Mouse (Mus musculus) kidney, postnatal 0 days (tissue): ENCODE data around the gene Il17rc. TPM values are rescaled to one million over a fixed set of nuclear protein-coding genes. Genes with fewer than 3 reads are reported as not detected.

Experiments used
- ATAC-seq: fragments of 200-750 bp; cut with Nextera tagmentation; replicated peaks from 2 replicates; pipeline ENCODE4 v1.8.0; 2017; ENCODE audit warnings: low read depth, moderate number of reproducible peaks, moderate TSS enrichment, moderate library complexity; ENCODE audit not compliant: low FRiP score
- DNase-seq: peaks from one replicate; pipeline ENCODE4 v3.0.0-alpha.2; 2016; ENCODE audit warnings: low spot score
- H3K27ac ChIP-seq: fragments of 300-500 bp; sonication (generic); 2 replicates; pipeline ENCODE4 v1.5.1; 2014; ENCODE audit warnings: mild to moderate bottlenecking
- H3K27me3 ChIP-seq: fragments of 300-500 bp; sonication (generic); 2 replicates; pipeline ENCODE4 v1.6.1; 2014; ENCODE audit warnings: low read length, mixed read lengths; ENCODE audit not compliant: insufficient read depth
- H3K36me3 ChIP-seq: fragments of 300-500 bp; sonication (generic); 2 replicates; pipeline ENCODE4 v1.6.1; 2014; ENCODE audit warnings: low read length, mixed read lengths; ENCODE audit not compliant: insufficient read depth
- H3K4me1 ChIP-seq: fragments of 300-500 bp; sonication (generic); replicated peaks from 2 replicates; pipeline ENCODE4 v1.6.1; 2014; ENCODE audit warnings: antibody characterized with exemption, low read length, mixed read lengths; ENCODE audit not compliant: insufficient read depth
- H3K4me2 ChIP-seq: fragments of 300-500 bp; sonication (generic); 2 replicates; pipeline ENCODE4 v1.6.1; 2014; ENCODE audit warnings: mild to moderate bottlenecking, low read length, moderate library complexity, mixed read lengths
- H3K4me3 ChIP-seq: fragments of 300-500 bp; sonication (generic); replicated peaks from 2 replicates; pipeline ENCODE4 v1.5.1; 2014; ENCODE audit warnings: low read depth, low read length
- H3K9ac ChIP-seq: fragments of 300-500 bp; sonication (generic); 2 replicates; pipeline ENCODE4 v1.6.1; 2014; ENCODE audit warnings: low read depth, low read length
- H3K9me3 ChIP-seq: fragments of 300-500 bp; sonication (generic); replicated peaks from 2 replicates; pipeline ENCODE4 v1.6.1; 2016; ENCODE audit warnings: low read length, inconsistent platforms, mixed read lengths
- CTCF ChIP-seq: IDR thresholded peaks from 2 replicates; pipeline ENCODE4 v1.5.1; 2016; ENCODE audit warnings: antibody characterized with exemption, low read depth, mild to moderate bottlenecking, moderate library complexity
- WGBS: fragments of 180-500 bp; shearing (Covaris S2); extraction: QIAGEN DNeasy Blood & Tissue Kit; methylation state at CpG from one replicate; pipeline ENCODE4 v1.1.7; 2014; 5-methylcytosine and 5-hydroxymethylcytosine counted together
- polyA plus RNA-seq: library from polyadenylated mRNA; unstranded; fragments of >200 nt; fragmentation: Nextera tagmentation; extraction: Ambion mirVana; gene quantifications from 2 replicates; pipeline ENCODE4 v1.2.1, GENCODE M21; 2015

The Il17rc gene
- polyA plus RNA-seq, 1 experiment from 2014 or later = 28.0 TPM

DNA sequence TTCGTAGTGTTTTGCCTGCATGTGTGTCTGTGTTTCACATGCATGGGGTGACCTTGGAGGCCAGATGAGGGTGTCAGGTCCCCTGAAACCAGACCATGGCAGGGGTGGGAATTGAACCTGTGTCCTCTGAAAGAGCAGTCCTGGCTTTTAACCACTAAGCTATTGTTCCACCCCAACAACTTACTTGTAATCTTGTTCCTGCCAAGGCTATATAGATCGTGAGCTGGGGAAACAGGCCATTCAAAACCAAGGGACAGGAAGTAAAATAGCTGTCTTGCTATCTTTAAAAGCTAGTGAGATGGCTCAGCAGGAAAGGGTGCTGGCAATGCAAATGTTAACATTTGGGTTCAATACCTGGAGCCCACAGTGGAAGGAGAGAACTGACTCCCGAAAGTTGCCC, 41.3 kb upstream of the Il17rc start:
- TF ChIP-seq CTCF = no peak
- Histone ChIP-seq H3K27me3 (no peaks in the 10 kb centered on the region), H3K4me1 (no peaks in the 10 kb centered on the region), H3K4me3 (no peak overlapping the region), H3K4me2 (no peak overlapping the region), H3K27ac (no peak overlapping the region), H3K9me3 (no peaks in the 10 kb centered on the region), H3K36me3 (no peaks in the 10 kb centered on the region), H3K9ac (no peak overlapping the region)
- no peak for ATAC-seq
- 79% methylated on average over 3 of the region's 3 CpGs for WGBS
- no peak for DNase-seq

GRCm38 (mm10) chr6:113430846-113431245, 40.4 kb upstream of the Il17rc start:
- Histone ChIP-seq H3K4me2 (no peak overlapping the region), H3K27ac (no peak overlapping the region), H3K27me3 (no peaks in the 10 kb centered on the region), H3K9me3 (no peaks in the 10 kb centered on the region), H3K4me3 (no peak overlapping the region), H3K4me1 (no peaks in the 10 kb centered on the region), H3K36me3 (no peaks in the 10 kb centered on the region), H3K9ac (no peak overlapping the region)
- TF ChIP-seq CTCF = no peak
- 41% methylated on average over 3 of the region's 3 CpGs for WGBS
- no peak for ATAC-seq
- DNase-seq = no peak

GRCm38 (mm10) chr6:113431801-113432200, 39.4 kb upstream of the Il17rc start:
- Histone ChIP-seq H3K4me3 (no peak overlapping the region), H3K36me3 (no peaks in the 10 kb centered on the region), H3K27me3 (no peaks in the 10 kb centered on the region), H3K4me1 (no peaks in the 10 kb centered on the region), H3K9ac (no peak overlapping the region), H3K4me2 (no peak overlapping the region), H3K27ac (no peak overlapping the region), H3K9me3 (no peaks in the 10 kb centered on the region)
- no peak for DNase-seq
- TF ChIP-seq CTCF = no peak
- WGBS = 45% methylated on average over 3 of the region's 3 CpGs
- no peak for ATAC-seq

DNA sequence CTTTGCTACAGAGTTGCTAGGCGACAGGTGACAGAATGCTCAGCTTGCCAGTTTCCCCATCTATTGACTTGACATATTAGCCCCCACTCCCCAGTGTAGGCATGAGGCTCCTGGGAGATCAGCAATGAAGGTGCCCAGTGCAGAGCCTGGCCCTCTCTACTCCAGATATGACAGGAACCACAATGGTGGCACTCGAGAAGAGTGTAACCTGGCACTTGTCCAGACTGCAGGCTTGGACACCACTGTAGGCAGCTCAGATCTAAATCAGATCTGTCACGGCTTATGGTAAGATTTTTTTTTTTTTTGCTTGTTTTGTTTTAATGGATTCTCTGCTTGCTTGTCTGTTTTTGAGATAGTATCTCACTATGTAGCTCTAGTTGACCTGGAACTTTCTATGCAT, 37.6 kb upstream of the Il17rc start:
- TF ChIP-seq CTCF = no peak
- no peak for ATAC-seq
- WGBS = 69% methylated on average over 3 of the region's 3 CpGs

DNA sequence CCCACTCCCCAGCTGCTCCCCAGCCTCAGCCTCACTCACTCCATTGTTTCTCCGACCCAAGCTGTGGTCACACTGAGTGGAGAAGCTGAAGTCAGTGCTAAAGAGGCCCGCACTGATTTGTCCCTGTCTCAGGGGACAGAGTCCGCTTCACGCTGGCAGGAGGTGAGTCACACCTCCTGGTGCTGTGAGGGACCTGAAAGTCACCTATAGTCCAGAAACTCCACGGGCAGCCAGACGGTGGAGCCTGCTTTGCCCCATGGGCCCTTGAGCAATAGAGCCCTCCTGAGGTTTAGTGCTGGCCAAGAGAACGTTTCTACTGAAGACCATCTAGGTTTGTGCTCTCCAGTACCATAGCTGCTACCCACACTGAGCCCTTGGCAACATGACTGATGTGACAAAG, 36.5 kb upstream of the Il17rc start:
- WGBS = 67% methylated on average over 7 of the region's 7 CpGs
- Histone ChIP-seq H3K27ac (no peak overlapping the region), H3K4me2 (no peak overlapping the region), H3K9me3 (no peaks in the 10 kb centered on the region), H3K4me3 (no peak overlapping the region), H3K27me3 (no peaks in the 10 kb centered on the region), H3K4me1 (no peaks in the 10 kb centered on the region), H3K9ac (no peak overlapping the region), H3K36me3 (no peaks in the 10 kb centered on the region)
- DNase-seq (no peak), ATAC-seq (no peak)
- no peak for TF ChIP-seq CTCF

More for the DNA sequence above, 37.6 kb upstream of the Il17rc start:
- Histone ChIP-seq H3K9ac (no peak overlapping the region), H3K4me2 (no peak overlapping the region), H3K36me3 (no peaks in the 10 kb centered on the region), H3K4me1 (no peaks in the 10 kb centered on the region), H3K9me3 (no peaks in the 10 kb centered on the region), H3K27ac (no peak overlapping the region), H3K27me3 (no peaks in the 10 kb centered on the region), H3K4me3 (no peak overlapping the region)
- DNase-seq = no peak

DNA sequence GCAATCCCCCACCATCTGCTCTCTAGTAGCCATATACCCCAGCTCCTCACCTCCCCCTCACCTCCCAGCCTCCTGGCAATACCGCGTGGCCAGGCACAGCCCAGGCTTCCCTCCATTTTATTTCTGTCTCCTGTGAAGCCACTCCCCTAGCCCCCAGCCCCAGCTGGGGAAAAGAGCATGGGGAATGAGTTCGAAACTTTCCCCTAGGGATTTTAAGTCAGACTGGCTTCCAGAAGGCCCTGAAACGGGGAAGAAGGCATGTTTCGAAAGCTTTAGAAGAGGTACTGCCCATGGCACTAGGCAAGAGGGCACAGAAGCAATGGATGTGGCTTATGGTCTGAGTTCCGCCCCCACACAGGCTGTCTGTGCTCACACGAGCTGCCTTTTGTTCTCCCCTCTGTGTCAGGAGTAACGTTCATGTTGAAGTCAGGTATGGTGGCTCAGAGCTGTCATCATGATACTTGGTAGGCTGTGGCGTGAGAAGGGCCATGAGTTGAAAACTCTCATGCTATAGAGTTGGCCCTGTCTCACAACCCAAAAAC, 35.5 kb upstream of the Il17rc start, which contains the start of gene Cidec:
Cidec (minus strand) TSS at position 97 of the 542 bp plus-strand sequence.
- ATAC-seq (no peak), DNase-seq (no peak)
- no peaks in the 10 kb centered on the region for H3K36me3 ChIP-seq
- H3K27me3 ChIP-seq = no peaks in the 10 kb centered on the region
- no peak within 1 kb of the TSS for H3K4me2 ChIP-seq
- no peaks in the 10 kb centered on the region for H3K9me3 ChIP-seq
- 74% methylated on average over 9 of the region's 9 CpGs for WGBS
- no peak within 1 kb of the TSS for H3K9ac ChIP-seq
- H3K4me1 ChIP-seq = no peaks in the 10 kb centered on the region
- no peak within 1 kb of the TSS for H3K27ac ChIP-seq
- H3K4me3 ChIP-seq = no peak within 1 kb of the TSS
- TF ChIP-seq CTCF = no peak

DNA sequence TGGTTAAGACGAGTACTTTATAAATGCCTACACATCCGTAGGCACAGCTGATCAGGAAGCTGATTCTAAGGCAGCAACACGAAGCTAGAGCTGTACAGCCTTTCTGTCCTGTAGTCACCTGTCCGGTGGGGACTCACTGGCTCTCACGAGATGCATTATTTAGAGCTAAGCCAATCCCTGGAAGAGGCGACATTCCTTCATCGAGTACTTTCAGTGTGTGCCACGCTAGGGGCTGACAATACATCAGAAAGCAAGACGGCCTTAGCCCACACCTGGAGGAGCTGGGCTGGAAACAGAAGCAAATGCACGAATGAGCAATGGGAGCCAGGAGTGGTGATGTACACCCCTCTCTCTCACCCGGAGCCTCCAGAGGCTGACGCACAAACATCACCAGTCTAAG, 34.1 kb upstream of the Il17rc start:
- no peak overlapping the region for H3K27ac ChIP-seq
- ATAC-seq (no peak), DNase-seq (no peak)
- 68% methylated on average over 12 of the region's 12 CpGs for WGBS
- no peaks in the 10 kb centered on the region for H3K27me3 ChIP-seq
- H3K9ac ChIP-seq = no peak overlapping the region
- no peak for TF ChIP-seq CTCF
- H3K36me3 ChIP-seq = no peaks in the 10 kb centered on the region
- H3K9me3 ChIP-seq = no peaks in the 10 kb centered on the region
- no peak overlapping the region for H3K4me2 ChIP-seq
- H3K4me3 ChIP-seq = no peak overlapping the region
- H3K4me1 ChIP-seq = no peaks in the 10 kb centered on the region
